Mouse (Mus musculus) myocyte (in vitro differentiated cells): ENCODE measurements around the gene Sgk2.

Source experiments
- MAX ChIP-seq: IDR thresholded peaks from one replicate; pipeline ENCODE4 v1.6.1; 2011; ENCODE audit warnings: low read depth, mild to moderate bottlenecking, control low read depth
- POLR2A ChIP-seq: IDR thresholded peaks from one replicate; pipeline ENCODE4 v1.6.1; 2011; ENCODE audit warnings: low read depth, mild to moderate bottlenecking, control low read depth, moderate library complexity; ENCODE audit not compliant: insufficient read length
- SRF ChIP-seq: IDR thresholded peaks from one replicate; pipeline ENCODE4 v1.6.1; 2011; ENCODE audit warnings: low read depth; ENCODE audit not compliant: control insufficient read depth, insufficient read length

GRCm38 (mm10) chr2:162947736-162948135, 39.4 kb upstream of the Sgk2 start:
- TF ChIP-seq SRF (no peak), MAX (no peak), POLR2A (no peak)
